Mouse (Mus musculus): ENCODE measurements around the gene Srpk2.

DNA sequence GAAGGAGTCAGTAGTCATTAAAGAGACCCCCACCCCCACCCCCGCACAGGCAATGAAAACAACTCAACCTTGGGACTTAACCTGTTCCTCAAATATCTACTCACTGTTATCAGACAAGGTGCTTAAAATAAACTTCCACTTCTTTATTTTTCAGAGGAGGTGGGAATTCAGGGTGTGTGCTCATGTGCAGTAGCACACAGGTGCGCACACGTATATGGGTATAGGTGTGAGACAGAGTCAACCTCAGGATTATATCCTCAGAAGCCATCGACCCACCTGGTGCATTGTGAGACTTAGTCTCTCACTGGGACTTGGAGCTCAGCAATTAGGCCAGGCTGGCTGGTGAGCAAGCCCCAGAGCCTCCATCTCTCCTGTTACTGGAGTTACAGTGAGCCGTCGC is 153.3 kb downstream of the Srpk2 start:
- TF ChIP-seq CTCF (IDR thresholded peaks at IDR 0.05; ENCODE audit: control insufficient read depth, insufficient read depth, insufficient read length) (no peak), CEBPB (IDR thresholded peaks at IDR 0.05; ENCODE audit: low read depth) (no peak), MAX (IDR thresholded peaks at IDR 0.05) (no peak), USF1 (IDR thresholded peaks at IDR 0.05; ENCODE audit: low read depth) (no peak), MYOG (IDR thresholded peaks at IDR 0.05; ENCODE audit: control insufficient read depth, extremely low read depth, insufficient read length) (no peak)
